Mouse (Mus musculus) liver, embryonic 14.5 days (tissue): Measurements from ENCODE around the gene Pygm.

Experiments used
- CTCF ChIP-seq: IDR thresholded peaks from 2 replicates; pipeline ENCODE4 v1.5.1; 2016; ENCODE audit warnings: antibody characterized with exemption, low read depth, control low read depth
- EP300 ChIP-seq: IDR thresholded peaks from 2 replicates; pipeline ENCODE4 v1.6.1; 2016; ENCODE audit warnings: antibody characterized with exemption, low read depth

- no peak for TF ChIP-seq CTCF
- no peak for TF ChIP-seq EP300
Measured at GRCm38 (mm10) chr19:6408749-6409148, 24.6 kb downstream of the Pygm start.
